Mouse (Mus musculus) midbrain, postnatal 0 days (tissue): ENCODE results near the gene Gm973. TPM values are rescaled to one million over a fixed set of nuclear protein-coding genes. Genes with fewer than 3 reads are reported as not detected.

ENCODE experiments used
- ATAC-seq: fragments of 200-750 bp; cut with Nextera tagmentation; 2 replicates; pipeline ENCODE4 v1.8.0; 2017; ENCODE audit warnings: moderate number of reproducible peaks, mild to moderate bottlenecking, moderate TSS enrichment, moderate library complexity; ENCODE audit not compliant: low FRiP score
- DNase-seq: peaks from one replicate; pipeline ENCODE4 v3.0.0-alpha.2; 2015; ENCODE audit warnings: low spot score
- H3K27ac ChIP-seq: fragments of 300-500 bp; sonication (generic); 2 replicates; pipeline ENCODE4 v1.5.1; 2014; ENCODE audit warnings: low read depth, mild to moderate bottlenecking, low read length, mixed read lengths
- H3K27me3 ChIP-seq: fragments of 300-500 bp; sonication (generic); 2 replicates; pipeline ENCODE4 v1.6.1; 2014; ENCODE audit warnings: low read length, control low read depth, mixed read lengths; ENCODE audit not compliant: insufficient read depth
- H3K36me3 ChIP-seq: fragments of 300-500 bp; sonication (generic); 2 replicates; pipeline ENCODE4 v1.6.1; 2014; ENCODE audit warnings: low read length, control low read depth, mixed read lengths; ENCODE audit not compliant: insufficient read depth
- H3K4me1 ChIP-seq: fragments of 300-500 bp; sonication (generic); 2 replicates; pipeline ENCODE4 v1.6.1; 2014; ENCODE audit warnings: mild to moderate bottlenecking, control low read depth, antibody characterized with exemption, low read length, mixed read lengths; ENCODE audit not compliant: insufficient read depth
- H3K4me2 ChIP-seq: fragments of 300-500 bp; sonication (generic); 2 replicates; pipeline ENCODE4 v1.6.1; 2014; ENCODE audit warnings: low read depth, mild to moderate bottlenecking, low read length, mixed read lengths; ENCODE audit not compliant: poor library complexity, severe bottlenecking
- H3K4me3 ChIP-seq: fragments of 300-500 bp; sonication (generic); 2 replicates; pipeline ENCODE4 v1.5.1; 2014; ENCODE audit warnings: low read depth, mild to moderate bottlenecking, low read length, moderate library complexity
- H3K9ac ChIP-seq: fragments of 300-500 bp; sonication (generic); replicated peaks from 2 replicates; pipeline ENCODE4 v1.6.1; 2014; ENCODE audit warnings: mild to moderate bottlenecking, low read length, moderate library complexity, mixed read lengths; ENCODE audit not compliant: poor library complexity, severe bottlenecking
- H3K9me3 ChIP-seq: fragments of 300-500 bp; sonication (generic); 2 replicates; pipeline ENCODE4 v1.6.1; 2016; ENCODE audit warnings: low read length, control low read depth
- CTCF ChIP-seq: IDR thresholded peaks from 2 replicates; pipeline ENCODE4 v1.5.1; 2016; ENCODE audit warnings: antibody characterized with exemption, mild to moderate bottlenecking
- WGBS: fragments of 180-500 bp; shearing (Covaris S2); extraction: QIAGEN DNeasy Blood & Tissue Kit; methylation state at CpG from one replicate; pipeline ENCODE4 v1.1.7; 2014; 5-methylcytosine and 5-hydroxymethylcytosine counted together
- polyA plus RNA-seq: library from polyadenylated mRNA; unstranded; fragments of >200 nt; fragmentation: Nextera tagmentation; extraction: Ambion mirVana; gene quantifications from 2 replicates; pipeline ENCODE4 v1.2.1, GENCODE M21; 2015
- total RNA-seq: library from RNA; depleted of rRNA; stranded (reverse); fragments of >200 nt; gene quantifications from 2 replicates; pipeline ENCODE4 v1.2.3, GENCODE M21; 2014; rRNA removed

Gene Gm973
- total RNA-seq (6.0 and 7.5 TPM in 2 replicates), polyA plus RNA-seq (13.6 and 15.0 TPM in 2 replicates)

- H3K4me3 ChIP-seq, result peak within 1 kb of the TSS; percentile 30
- ATAC-seq, result peak; percentile 94
- no peaks in the 10 kb centered on the region for H3K27me3 ChIP-seq
Observed at GRCm38 (mm10) chr1:59516026-59516917, at the start of gene Gm973. TSS of gene Gm973 (plus strand) at chr1:59516264.

GRCm38 (mm10) chr1:59469170-59469569 is 46.9 kb upstream of the Gm973 start:
- Histone ChIP-seq H3K4me2 (no peak overlapping the region), H3K9ac (no peak overlapping the region), H3K9me3 (no peaks in the 10 kb centered on the region), H3K36me3 (no peaks in the 10 kb centered on the region), H3K4me3 (no peak overlapping the region), H3K27ac (no peak overlapping the region), H3K4me1 (peaks cover 10% of the 10 kb centered on the region; the same call in 1 of the 2 replicates), H3K27me3 (no peaks in the 10 kb centered on the region)
- no peak for DNase-seq
- 38% methylated on average over 4 of the region's 4 CpGs for WGBS
- no peak for ATAC-seq
- no peak for TF ChIP-seq CTCF

More at GRCm38 (mm10) chr1:59516026-59516917, at the start of gene Gm973:
- Histone ChIP-seq H3K4me2 (peak within 1 kb of the TSS; percentile 60), H3K27ac (peak within 1 kb of the TSS; percentile 75), H3K36me3 (no peaks in the 10 kb centered on the region), H3K4me1 (peaks cover 7% of the 10 kb centered on the region), H3K9me3 (no peaks in the 10 kb centered on the region), H3K9ac (peak within 1 kb of the TSS; percentile 14)
- no peak for TF ChIP-seq CTCF
- peak; percentile 97 for DNase-seq
- 2% methylated on average over 25 of the region's 25 CpGs for WGBS

- Histone ChIP-seq H3K4me2 (no peak overlapping the region), H3K4me1 (peaks cover 2% of the 10 kb centered on the region; the same call in 1 of the 2 replicates), H3K4me3 (no peak overlapping the region), H3K9me3 (no peaks in the 10 kb centered on the region), H3K9ac (no peak overlapping the region), H3K27me3 (no peaks in the 10 kb centered on the region), H3K27ac (no peak overlapping the region), H3K36me3 (no peaks in the 10 kb centered on the region)
- WGBS, result 64% methylated on average over 4 of the region's 4 CpGs
- no peak for TF ChIP-seq CTCF
- ATAC-seq (no peak), DNase-seq (no peak)
Observed at GRCm38 (mm10) chr1:59470766-59471165, 45.3 kb upstream of the Gm973 start.

GRCm38 (mm10) chr1:59472368-59473180 is 43.5 kb upstream of the Gm973 start:
- Histone ChIP-seq H3K36me3 (no peaks in the 10 kb centered on the region), H3K27ac (no peak overlapping the region), H3K4me2 (no peak overlapping the region), H3K9ac (no peak overlapping the region), H3K9me3 (no peaks in the 10 kb centered on the region), H3K4me1 (no peaks in the 10 kb centered on the region), H3K4me3 (no peak overlapping the region), H3K27me3 (no peaks in the 10 kb centered on the region)
- no peak for TF ChIP-seq CTCF
- ATAC-seq, result no peak
- 17% methylated on average over 9 of the region's 11 CpGs for WGBS
- no peak for DNase-seq

- H3K9ac ChIP-seq, result no peak overlapping the region
- no peaks in the 10 kb centered on the region for H3K4me1 ChIP-seq
- no peak overlapping the region for H3K4me3 ChIP-seq
- TF ChIP-seq CTCF, result no peak
- ATAC-seq (no peak), DNase-seq (no peak)
- no peaks in the 10 kb centered on the region for H3K36me3 ChIP-seq
- H3K9me3 ChIP-seq, result no peaks in the 10 kb centered on the region
- no peaks in the 10 kb centered on the region for H3K27me3 ChIP-seq
- no peak overlapping the region for H3K4me2 ChIP-seq
- 14% methylated on average over 4 of the region's 4 CpGs for WGBS
- no peak overlapping the region for H3K27ac ChIP-seq
Observed at GRCm38 (mm10) chr1:59473181-59473555, 42.9 kb upstream of the Gm973 start.
